Mouse (Mus musculus) layer of hippocampus, adult 18-20 months (tissue): ENCODE data around the gene Trmt10c. TPM values are rescaled to one million over a fixed set of nuclear protein-coding genes. Genes with fewer than 3 reads are reported as not detected.
"Not testable (repeated sequence)": the region's sequence is repeated elsewhere in the genome, so short reads cannot be mapped to it uniquely, and the experiment has no call there.

Experiments used
- DNase-seq, 2 experiments: peaks; one replicate each; pipeline ENCODE4 v3.0.0; 2022; ENCODE audit warnings: low spot score in 2 of 2
- microRNA-seq, 2 experiments: library from miRNA; unstranded; fragments of <30 nt; microRNA quantifications; one replicate each; pipeline ENCODE4 v1.2.0; 2021
- total RNA-seq, 2 experiments: library from RNA; stranded (reverse); gene quantifications; 2 replicates each; pipeline ENCODE4 v1.2.3; 2021

The Trmt10c gene
- total RNA-seq, 2 experiments from 2014 or later = 9.1 to 9.5 TPM

- no peak for DNase-seq
Measured at GRCm38 (mm10) chr16:56055911-56056310, 18.3 kb upstream of the Trmt10c start.

- DNase-seq = not testable (repeated sequence)
Measured at GRCm38 (mm10) chr16:56048038-56048437, 10.4 kb upstream of the Trmt10c start, which contains the start of gene Senp7. Senp7 (plus strand) TSS chr16:56048338.

- no peak for DNase-seq
Measured at GRCm38 (mm10) chr16:56038090-56038489, 471 bp upstream of the Trmt10c start.

GRCm38 (mm10) chr16:56036501-56036900 is 1.1 kb downstream of the Trmt10c start:
- no peak for DNase-seq

GRCm38 (mm10) chr16:56034566-56034965 is 3.1 kb downstream of the Trmt10c start:
- DNase-seq = no peak

GRCm38 (mm10) chr16:56029661-56030082 is 7.9 kb downstream of the Trmt10c start, which contains the start of gene Pcnp:
Pcnp (minus strand) TSS chr16:56029739.
- DNase-seq = peak; percentile 96 to 98

- DNase-seq = peak in 1 of 2 experiments; percentile 27
Measured at GRCm38 (mm10) chr16:56028722-56029551, 8.7 kb downstream of the Trmt10c start.

GRCm38 (mm10) chr16:56027854-56028629 is 9.6 kb downstream of the Trmt10c start:
- no peak for DNase-seq

GRCm38 (mm10) chr16:56019660-56020059 is 18.0 kb downstream of the Trmt10c start:
- no peak for DNase-seq

- no peak for DNase-seq
Measured at GRCm38 (mm10) chr16:56014076-56014475, 23.5 kb downstream of the Trmt10c start.

GRCm38 (mm10) chr16:56012789-56013743 is 24.6 kb downstream of the Trmt10c start:
- DNase-seq = no peak

- no peak for DNase-seq
Measured at GRCm38 (mm10) chr16:56008862-56009261, 28.8 kb downstream of the Trmt10c start.

GRCm38 (mm10) chr16:56006798-56007197 is 30.8 kb downstream of the Trmt10c start:
- peak in 1 of 2 experiments; percentile 26 for DNase-seq

GRCm38 (mm10) chr16:55994235-55994634 is 43.4 kb downstream of the Trmt10c start:
- DNase-seq = no peak

GRCm38 (mm10) chr16:55990311-55990710 is 47.3 kb downstream of the Trmt10c start:
- DNase-seq = no peak

- no peak for DNase-seq
Measured at GRCm38 (mm10) chr16:55986001-55986400, 51.6 kb downstream of the Trmt10c start.

Small RNA genes lying within 50 kb of the gene (microRNA-seq; reads per million reads assigned to microRNA genes)
- 0 reads per million in 2 experiments for gene Gm24047

Other genes with a start within 250 kb of the Trmt10c start
- gene Nfkbiz, start 198.9 kb downstream of the Trmt10c start, total RNA-seq = 1 to 10 TPM; 6.0 to 6.5 TPM
- gene Nxpe3, start 142.5 kb downstream of the Trmt10c start, total RNA-seq = 10 to 100 TPM; 12.1 to 12.5 TPM
- 10 to 100 TPM; 18.2 to 18.8 TPM for gene Cep97, start 103.0 kb downstream of the Trmt10c start, total RNA-seq
- 100 to 1,000 TPM; 411 to 431 TPM for gene Rpl24, start 71.5 kb downstream of the Trmt10c start, total RNA-seq
- 10 to 100 TPM; 55.7 to 56.6 TPM for gene Zbtb11, start 63.9 kb downstream of the Trmt10c start, total RNA-seq
- gene Pcnp, start 8.1 kb downstream of the Trmt10c start, total RNA-seq = 100 to 1,000 TPM; 158 to 171 TPM
- 10 to 100 TPM; 45.7 to 47.2 TPM for gene Senp7, start 10.5 kb upstream of the Trmt10c start, total RNA-seq
- gene Impg2, start 166.5 kb upstream of the Trmt10c start, total RNA-seq = under 1 TPM; 0.66 to 0.69 TPM